Mouse (Mus musculus) heart, postnatal 0 days (tissue): Measurements from ENCODE around the gene Pnpo. TPM values are rescaled to one million over a fixed set of nuclear protein-coding genes. Genes with fewer than 3 reads are reported as not detected.
A peak's percentile ranks its signal among the peaks of the same experiment; 100 is the strongest.

Experiments
- ATAC-seq: fragments of 200-750 bp; cut with Nextera tagmentation; 2 replicates; pipeline ENCODE4 v1.8.0; 2017; ENCODE audit warnings: low read depth, moderate number of reproducible peaks, moderate library complexity; ENCODE audit not compliant: insufficient read depth
- DNase-seq: peaks from one replicate; pipeline ENCODE4 v3.0.0-alpha.2; 2016; ENCODE audit warnings: low spot score
- H3K27ac ChIP-seq: fragments of 300-500 bp; sonication (generic); 2 replicates; pipeline ENCODE4 v1.5.1; 2014; ENCODE audit warnings: low read depth, mild to moderate bottlenecking
- H3K27me3 ChIP-seq: fragments of 300-500 bp; sonication (generic); 2 replicates; pipeline ENCODE4 v1.6.1; 2014; ENCODE audit warnings: low read length, mixed read lengths; ENCODE audit not compliant: control insufficient read depth, insufficient read depth
- H3K36me3 ChIP-seq: fragments of 300-500 bp; sonication (generic); replicated peaks from 2 replicates; pipeline ENCODE4 v1.6.1; 2014; ENCODE audit warnings: low read length, mixed read lengths; ENCODE audit not compliant: control insufficient read depth, insufficient read depth
- H3K4me1 ChIP-seq: fragments of 300-500 bp; sonication (generic); 2 replicates; pipeline ENCODE4 v1.6.1; 2014; ENCODE audit warnings: antibody characterized with exemption; ENCODE audit not compliant: control insufficient read depth, insufficient read depth
- H3K4me2 ChIP-seq: fragments of 300-500 bp; sonication (generic); 2 replicates; pipeline ENCODE4 v1.6.1; 2014; ENCODE audit warnings: low read depth, mild to moderate bottlenecking, low read length, moderate library complexity
- H3K4me3 ChIP-seq: fragments of 300-500 bp; sonication (generic); 2 replicates; pipeline ENCODE4 v1.5.1; 2014; ENCODE audit warnings: low read depth, low read length
- H3K9ac ChIP-seq: fragments of 300-500 bp; sonication (generic); replicated peaks from 2 replicates; pipeline ENCODE4 v1.6.1; 2014; ENCODE audit warnings: low read depth, low read length, mixed read lengths
- H3K9me3 ChIP-seq: fragments of 300-500 bp; sonication (generic); replicated peaks from 2 replicates; pipeline ENCODE4 v1.6.1; 2016; ENCODE audit warnings: low read length; ENCODE audit not compliant: control insufficient read depth
- CTCF ChIP-seq: IDR thresholded peaks from 2 replicates; pipeline ENCODE4 v1.5.1; 2016; ENCODE audit warnings: antibody characterized with exemption, control low read depth, low read depth
- EP300 ChIP-seq: IDR thresholded peaks from 2 replicates; pipeline ENCODE4 v1.6.1; 2016; ENCODE audit warnings: antibody characterized with exemption, low read depth
- WGBS: fragments of 180-500 bp; shearing (Covaris S2); extraction: QIAGEN DNeasy Blood & Tissue Kit; methylation state at CpG from one replicate; pipeline ENCODE4 v1.1.7; 2014; 5-methylcytosine and 5-hydroxymethylcytosine counted together
- polyA plus RNA-seq: library from polyadenylated mRNA; unstranded; fragments of >200 nt; fragmentation: Nextera tagmentation; extraction: Ambion mirVana; gene quantifications from 2 replicates; pipeline ENCODE4 v1.2.1, GENCODE M21; 2015
- total RNA-seq: library from RNA; depleted of rRNA; stranded (reverse); fragments of >200 nt; gene quantifications from 2 replicates; pipeline ENCODE4 v1.2.3, GENCODE M21; 2014; ENCODE audit warnings: low replicate concordance

The Pnpo gene
- total and polyA plus RNA-seq, 2 experiments from 2014 or later, result 20.9 to 28.1 TPM

DNA sequence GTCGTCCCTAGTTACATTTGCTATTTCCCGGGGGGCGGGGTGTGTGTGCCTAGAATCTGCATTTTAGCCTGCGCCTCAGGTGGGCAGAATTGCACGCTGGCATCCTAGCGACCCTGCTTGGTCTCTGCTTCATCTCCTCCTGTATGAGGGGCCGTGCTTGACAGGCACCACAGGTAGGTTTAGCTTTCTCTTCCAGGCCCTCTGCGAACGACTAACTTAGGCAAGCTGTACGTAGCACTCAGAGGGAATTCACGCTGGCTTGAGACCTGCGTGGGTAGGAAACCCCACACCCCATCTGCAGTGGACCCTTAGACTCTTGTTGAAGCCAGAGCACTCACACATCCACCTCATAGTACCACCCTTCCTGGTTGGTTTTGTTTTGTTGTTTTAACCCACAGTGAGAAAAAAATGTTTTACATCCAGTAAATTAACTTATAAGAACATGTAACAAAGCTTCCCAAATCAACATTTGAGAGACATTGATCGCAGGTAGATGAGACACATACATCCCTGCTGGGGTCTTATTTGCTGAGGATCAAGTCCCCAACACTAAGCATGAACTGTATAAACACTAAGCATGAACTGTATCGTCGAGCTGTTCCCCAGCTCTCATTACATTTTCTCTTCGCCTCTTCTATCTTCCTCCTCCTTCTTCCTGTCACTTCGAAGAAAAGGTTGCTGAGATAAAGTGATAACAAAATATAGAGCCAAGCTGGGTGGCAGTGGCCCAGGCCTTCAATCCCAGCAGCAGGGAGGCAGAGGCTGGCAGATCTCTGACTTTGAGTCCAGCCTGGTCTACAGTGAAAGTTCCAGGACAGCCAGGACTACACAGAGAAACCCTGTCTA lies 34.8 kb upstream of the Pnpo start:
- Histone ChIP-seq H3K36me3 (no peaks in the 10 kb centered on the region), H3K27me3 (peaks cover 1% of the 10 kb centered on the region; the same call in 1 of the 2 replicates), H3K4me2 (peak overlapping the region; percentile 74), H3K4me3 (peak overlapping the region; percentile 56), H3K27ac (peak overlapping the region; percentile 82), H3K9me3 (no peaks in the 10 kb centered on the region), H3K9ac (peak overlapping the region; percentile 53), H3K4me1 (peaks cover 18% of the 10 kb centered on the region; the same call in 1 of the 2 replicates)
- ATAC-seq, result no peak
- DNase-seq, result no peak
- no peak for TF ChIP-seq CTCF
- no peak for TF ChIP-seq EP300
- WGBS, result 25% methylated on average over 17 of the region's 17 CpGs

DNA sequence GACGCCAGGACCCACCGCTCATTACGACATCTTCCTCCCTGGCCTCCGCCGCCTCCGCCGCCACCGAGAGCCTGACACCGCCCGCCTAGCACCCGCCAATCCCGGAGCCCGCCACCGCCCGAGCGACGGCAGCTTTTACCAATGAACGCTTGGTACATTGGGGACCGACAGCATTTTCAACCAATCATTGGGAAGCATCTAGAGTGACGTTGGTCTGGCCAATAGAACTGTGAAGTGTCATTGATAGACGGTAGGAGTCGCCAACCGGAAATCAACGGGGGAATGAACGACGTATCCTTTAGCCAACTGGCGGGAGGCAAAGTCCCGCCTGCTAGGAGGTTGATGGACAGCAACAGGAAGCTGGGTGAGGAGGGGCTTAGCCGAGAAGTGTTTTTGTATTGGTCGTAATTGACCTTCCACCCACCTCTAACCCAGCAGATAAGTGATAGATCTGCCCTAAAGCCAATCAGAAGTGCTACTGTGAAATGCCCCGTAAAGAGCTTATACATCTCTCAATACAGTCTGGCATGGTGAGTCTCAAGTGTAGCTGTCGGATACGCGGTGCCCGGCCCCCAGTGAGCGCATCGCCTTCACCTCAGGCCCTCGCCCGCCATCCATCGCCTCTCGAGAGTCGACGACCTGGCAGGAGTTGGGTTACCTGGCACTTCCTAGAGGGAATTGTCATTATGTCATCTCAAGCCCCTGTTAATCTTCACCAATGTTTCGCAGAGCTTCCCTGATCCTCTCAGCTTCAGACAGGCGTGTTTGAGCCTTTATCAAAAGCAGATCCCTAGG lies 34.0 kb upstream of the Pnpo start:
- WGBS, result under 1% methylated on average over 45 of the region's 45 CpGs
- Histone ChIP-seq H3K9me3 (no peaks in the 10 kb centered on the region), H3K36me3 (no peaks in the 10 kb centered on the region), H3K27me3 (no peaks in the 10 kb centered on the region), H3K9ac (peak overlapping the region; percentile 81), H3K4me3 (peak overlapping the region; percentile 65), H3K4me1 (peaks cover 23% of the 10 kb centered on the region), H3K4me2 (peak overlapping the region; percentile 81), H3K27ac (peak overlapping the region; percentile 94)
- DNase-seq (peak; percentile 100), ATAC-seq (peak; percentile 94)
- TF ChIP-seq EP300 (peak; percentile 100), CTCF (no peak)

DNA sequence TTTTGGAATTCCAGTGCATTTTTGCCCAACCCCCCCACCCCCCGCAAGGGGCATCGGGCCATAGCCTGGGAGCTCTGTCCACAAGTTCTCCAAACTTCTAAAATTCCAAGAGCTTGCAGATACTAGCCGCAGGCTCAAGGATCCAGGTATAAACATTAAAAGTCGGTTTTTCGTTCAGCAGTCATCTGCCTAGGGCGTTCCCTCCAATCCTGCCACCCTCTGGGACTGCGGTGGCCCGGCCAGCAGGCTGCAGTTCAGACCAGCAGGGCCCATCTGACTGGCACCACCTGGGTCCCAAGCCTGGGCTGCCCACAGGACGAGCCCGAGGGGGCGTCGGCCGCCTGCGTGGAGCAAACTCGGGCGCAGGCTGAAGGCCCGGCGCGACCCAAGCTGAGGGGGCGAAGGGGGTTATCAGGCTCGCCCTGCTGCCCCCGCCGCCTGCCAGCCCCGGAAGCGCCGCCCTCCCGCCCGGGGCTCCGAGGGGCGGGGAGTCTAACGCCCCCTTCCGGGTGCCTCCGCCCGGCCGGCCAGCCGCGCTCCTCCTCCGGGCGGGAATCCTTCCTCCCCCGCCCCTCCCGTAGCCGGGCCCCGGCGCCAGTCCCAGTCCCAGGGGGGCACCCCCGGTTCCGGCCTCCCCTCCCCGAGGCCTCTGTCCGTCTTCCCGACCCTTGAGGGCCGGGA lies 33.3 kb upstream of the Pnpo start:
- WGBS, result 1% methylated on average over 36 of the region's 50 CpGs
- H3K4me3 ChIP-seq, result peak overlapping the region; percentile 65
- H3K27ac ChIP-seq, result peak overlapping the region; percentile 94
- H3K4me1 ChIP-seq, result peaks cover 30% of the 10 kb centered on the region
- no peaks in the 10 kb centered on the region for H3K27me3 ChIP-seq
- ATAC-seq, result peak; percentile 79
- no peaks in the 10 kb centered on the region for H3K36me3 ChIP-seq
- peak overlapping the region; percentile 81 for H3K9ac ChIP-seq
- peak overlapping the region; percentile 81 for H3K4me2 ChIP-seq
- 0 out of 2 replicates have a peak, but pooled peaks have one; percentile 0 for TF ChIP-seq CTCF
- TF ChIP-seq EP300, result no peak
- no peaks in the 10 kb centered on the region for H3K9me3 ChIP-seq
- DNase-seq, result peak; percentile 88

DNA sequence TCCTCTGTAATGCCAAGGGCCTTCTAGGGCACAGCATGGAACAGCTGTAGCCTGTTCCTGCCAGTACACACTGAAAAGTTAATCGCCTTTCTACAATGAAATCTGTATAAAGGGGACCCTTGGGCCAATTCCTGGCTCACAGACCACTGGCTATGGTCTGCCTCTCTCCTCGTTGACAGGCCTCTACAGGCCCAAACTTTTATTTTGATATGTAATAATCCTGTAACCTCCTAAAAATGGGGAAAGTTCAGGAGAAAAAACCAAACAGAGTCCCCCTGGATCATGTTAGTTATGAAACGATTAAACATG lies 32.5 kb upstream of the Pnpo start:
- DNase-seq, result no peak

More for the DNA sequence above, 32.5 kb upstream of the Pnpo start:
- WGBS, result 38% methylated on average over 3 of the region's 3 CpGs
- Histone ChIP-seq H3K27ac (peak overlapping the region; percentile 94), H3K9me3 (no peaks in the 10 kb centered on the region), H3K27me3 (no peaks in the 10 kb centered on the region), H3K4me1 (peaks cover 37% of the 10 kb centered on the region), H3K4me3 (peak overlapping the region; percentile 65), H3K36me3 (no peaks in the 10 kb centered on the region), H3K9ac (peak overlapping the region; percentile 81), H3K4me2 (peak overlapping the region; percentile 81)
- no peak for TF ChIP-seq CTCF
- no peak for TF ChIP-seq EP300
- ATAC-seq, result no peak
